Mouse (Mus musculus) MEL (cell line): ENCODE data around the gene Upk3a.

ENCODE experiments used
- CTCF ChIP-seq, 3 experiments: IDR thresholded peaks in 2 of 3; conservative IDR thresholded peaks in 1 of 3; 2 replicates each; pipeline ENCODE4 v1.5.1; 2011 to 2012; ENCODE audit warnings: low read length in 3 of 3, low read depth in 2 of 3, mild to moderate bottlenecking in 2 of 3, improper control_type of control experiment in 1 of 3, inconsistent platforms in 1 of 3, mixed read lengths in 1 of 3, moderate library complexity in 1 of 3; ENCODE audit not compliant: control insufficient read depth in 1 of 3, insufficient read depth in 1 of 3, poor library complexity in 1 of 3, severe bottlenecking in 1 of 3
- NELFE ChIP-seq: IDR thresholded peaks from 2 replicates; pipeline ENCODE4 v1.6.1; 2011; ENCODE audit warnings: low read depth, low read length, improper control_type of control experiment
- POLR2A ChIP-seq, 2 experiments: IDR thresholded peaks; 2 replicates each; pipeline ENCODE4 v1.6.1; 2011 to 2012; ENCODE audit warnings: low read length in 2 of 2, mild to moderate bottlenecking in 2 of 2, control low read depth in 1 of 2, improper control_type of control experiment in 1 of 2, low read depth in 1 of 2, moderate library complexity in 1 of 2; ENCODE audit not compliant: control insufficient read depth in 1 of 2, insufficient read depth in 1 of 2, poor library complexity in 1 of 2
- RAD21 ChIP-seq: IDR thresholded peaks from 2 replicates; pipeline ENCODE4 v1.6.1; 2011; ENCODE audit warnings: mild to moderate bottlenecking, low read depth, low read length, improper control_type of control experiment
- TBP ChIP-seq: IDR thresholded peaks from 2 replicates; pipeline ENCODE4 v1.8.0; 2011; ENCODE audit warnings: low read depth, low read length, improper control_type of control experiment
- ZNF384 ChIP-seq: IDR thresholded peaks from 2 replicates; pipeline ENCODE4 v1.6.1; 2012; ENCODE audit warnings: low read depth, mild to moderate bottlenecking, inconsistent platforms, low read length, improper control_type of control experiment

GRCm38 (mm10) chr15:85015771-85016170 is 1.2 kb upstream of the Upk3a start:
- no peak for TF ChIP-seq CTCF (IDR thresholded peaks at IDR 0.05 in 2 of 3, conservative IDR thresholded peaks at IDR 0.05 in 1 of 3; ENCODE audit: control insufficient read depth in 1 of 3, insufficient read depth in 1 of 3, low read depth in 2 of 3, low read length in 3 of 3, poor library complexity in 1 of 3, severe bottlenecking in 1 of 3)
- TF ChIP-seq NELFE = no peak
- TF ChIP-seq RAD21 = no peak
- TF ChIP-seq POLR2A (IDR thresholded peaks at IDR 0.05; ENCODE audit: control insufficient read depth in 1 of 2, insufficient read depth in 1 of 2, low read depth in 1 of 2, low read length in 2 of 2, poor library complexity in 1 of 2) = no peak
- no peak for TF ChIP-seq ZNF384
- no peak for TF ChIP-seq TBP
